Mouse (Mus musculus) left cerebral cortex, adult 8-10 months (tissue): Measurements from ENCODE around the gene Rps21. TPM values are rescaled to one million over a fixed set of nuclear protein-coding genes. Genes with fewer than 3 reads are reported as not detected.
"Not testable (repeated sequence)": the region's sequence is repeated elsewhere in the genome, so short reads cannot be mapped to it uniquely, and the experiment has no call there.

Experiments used
- DNase-seq, 2 experiments: peaks; one replicate each; pipeline ENCODE4 v3.0.0; 2022; ENCODE audit warnings: low spot score in 2 of 2
- total RNA-seq, 4 experiments: library from RNA; stranded (reverse); gene quantifications; 2 replicates each; pipeline ENCODE4 v1.2.4; 2022

Gene Rps21
- total RNA-seq, 4 experiments from 2014 or later, result 616 to 845 (median 743) TPM

DNA sequence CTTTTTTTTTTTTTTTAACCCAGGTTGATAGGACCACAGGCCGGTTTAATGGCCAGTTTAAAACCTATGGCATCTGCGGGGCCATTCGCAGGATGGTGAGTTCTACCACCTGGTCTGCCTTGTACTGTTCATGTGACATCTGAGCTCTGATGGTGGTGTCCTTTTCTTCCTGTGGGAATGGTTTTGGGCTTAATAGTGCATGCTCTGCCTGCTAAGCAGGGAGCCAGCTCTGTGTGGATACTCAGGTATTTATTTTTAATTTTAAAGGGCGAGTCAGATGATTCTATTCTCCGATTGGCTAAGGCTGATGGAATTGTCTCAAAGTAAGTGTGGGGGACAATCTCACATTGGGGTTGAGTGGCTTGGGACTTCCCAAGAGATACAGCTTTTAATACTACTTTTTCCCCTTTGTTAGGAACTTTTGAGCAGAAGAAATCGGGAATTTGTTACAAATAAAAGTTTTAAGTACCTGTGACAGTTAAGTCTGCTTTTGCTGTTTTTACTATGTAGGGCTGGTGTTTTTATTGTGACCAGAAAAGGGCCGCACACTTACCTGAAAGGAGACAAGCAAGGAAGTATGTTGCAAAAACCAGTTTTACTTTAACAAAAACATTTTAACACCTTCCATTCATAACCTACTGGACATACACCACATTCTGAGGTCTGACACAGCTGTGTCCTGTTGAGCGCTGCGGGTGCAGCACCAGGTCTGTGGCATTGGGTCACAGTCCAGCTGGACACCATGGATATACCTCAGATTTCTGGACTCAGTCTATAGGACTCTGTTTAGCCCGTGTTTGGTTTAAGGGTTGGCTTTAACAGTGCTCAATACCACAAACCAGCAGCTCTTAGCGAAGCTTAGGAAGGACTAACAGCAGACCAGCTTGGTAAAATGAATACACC lies 1.0 kb downstream of the Rps21 start:
- no peak for DNase-seq

DNA sequence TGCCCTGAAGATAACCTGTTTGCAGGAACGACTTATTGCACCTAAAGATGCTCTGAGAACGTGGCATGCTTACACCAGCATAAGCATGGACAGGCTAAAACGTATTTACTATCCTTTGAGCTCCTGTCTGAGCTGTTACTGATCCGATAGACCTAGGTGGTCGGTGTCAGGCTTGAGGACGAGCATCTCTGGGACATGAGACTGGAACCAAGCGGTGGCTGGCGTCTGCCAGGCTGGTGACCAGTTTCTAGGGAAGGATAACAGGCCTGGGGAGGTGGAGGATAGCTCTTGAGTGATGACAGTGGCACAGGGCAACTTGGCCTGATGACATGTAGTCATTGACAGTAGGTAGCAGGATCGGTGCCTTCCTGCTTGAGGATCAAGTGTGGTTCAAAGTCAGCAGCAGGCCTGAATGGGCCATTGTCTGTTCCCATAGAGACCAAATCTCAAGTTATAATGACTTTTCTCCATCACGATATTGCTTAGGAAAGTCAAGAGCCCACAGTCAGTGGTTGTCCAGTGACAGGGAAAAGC lies 1.8 kb downstream of the Rps21 start:
- DNase-seq, result not testable (repeated sequence)

DNA sequence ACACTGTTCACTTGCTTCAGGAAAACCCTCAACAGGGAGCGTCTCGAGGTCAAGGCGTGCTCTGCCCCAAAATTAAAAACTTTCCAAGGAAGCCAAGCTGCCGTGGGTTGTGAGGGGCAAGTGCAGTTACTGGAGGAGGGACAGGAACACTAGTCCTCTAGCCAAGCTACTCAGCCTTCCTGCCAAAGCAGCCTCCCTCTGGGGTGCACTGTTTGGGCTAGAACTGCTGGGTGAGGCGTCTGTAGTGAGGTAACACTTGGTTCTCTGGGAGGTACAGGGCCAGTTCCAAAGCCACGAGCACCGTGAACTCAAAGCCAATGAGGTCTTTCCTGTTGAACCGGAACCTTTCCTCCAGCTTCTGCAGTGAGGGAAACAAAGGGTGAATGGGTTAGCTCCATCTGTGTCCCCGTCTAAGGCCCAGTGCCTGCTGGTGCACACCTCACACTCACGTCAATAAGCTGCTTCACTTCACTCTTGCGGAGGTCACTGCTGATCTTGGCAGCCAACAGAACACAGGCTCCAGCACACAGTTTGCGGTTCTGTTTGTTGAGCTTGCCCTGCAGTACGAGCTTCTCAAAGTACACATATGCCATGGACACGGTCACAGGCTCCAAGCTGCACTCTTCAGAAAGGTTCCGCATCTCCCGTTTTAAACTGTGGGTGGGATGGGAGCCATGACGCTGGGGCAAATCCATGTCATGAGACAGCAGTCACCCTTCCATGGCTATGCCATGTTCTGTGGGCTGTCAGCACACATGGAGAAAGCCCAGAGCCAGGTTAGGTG lies 2.8 kb downstream of the Rps21 start:
- DNase-seq, result not testable (repeated sequence)

DNA sequence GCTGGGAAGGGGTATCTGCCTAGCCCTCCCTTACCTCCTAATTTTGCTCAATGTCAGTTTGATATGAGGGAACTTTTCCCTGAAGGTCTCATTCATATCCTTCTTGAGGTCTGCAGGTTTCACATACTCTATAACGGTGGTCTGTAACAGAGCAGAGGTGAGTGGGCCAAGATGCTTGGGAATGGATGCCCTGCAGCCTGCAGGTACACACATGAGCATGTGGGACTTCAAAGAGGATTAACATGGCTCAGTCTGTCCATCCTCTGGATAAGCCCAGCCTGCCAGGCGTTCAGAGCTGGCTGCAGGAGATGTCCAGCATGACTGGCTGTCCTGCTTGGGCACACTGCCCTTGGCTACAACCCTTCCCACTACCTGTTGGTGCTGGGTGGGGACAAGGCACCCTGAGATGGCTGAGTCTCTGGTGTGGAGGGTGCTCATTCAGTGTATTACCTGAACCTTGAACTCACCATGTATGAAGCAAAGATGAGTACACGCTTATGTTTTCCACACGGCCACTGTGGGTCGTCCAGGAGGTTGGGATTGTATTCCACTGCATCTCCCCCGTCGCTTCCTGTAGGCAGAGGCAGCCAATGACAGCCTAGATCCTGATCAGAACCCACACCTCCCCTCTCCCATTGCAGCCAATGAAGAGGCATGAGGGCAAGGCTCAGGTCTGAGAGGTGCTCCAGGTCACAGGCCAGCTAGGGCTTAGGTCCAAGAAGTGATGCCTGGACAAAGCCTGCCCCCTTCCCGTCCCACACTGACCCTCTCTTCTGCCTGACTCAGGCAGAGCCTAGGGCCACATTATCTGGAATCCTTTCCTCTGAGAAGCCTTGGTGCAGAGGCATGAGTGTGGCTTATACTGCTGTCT lies 3.7 kb downstream of the Rps21 start:
- no peak for DNase-seq

DNA sequence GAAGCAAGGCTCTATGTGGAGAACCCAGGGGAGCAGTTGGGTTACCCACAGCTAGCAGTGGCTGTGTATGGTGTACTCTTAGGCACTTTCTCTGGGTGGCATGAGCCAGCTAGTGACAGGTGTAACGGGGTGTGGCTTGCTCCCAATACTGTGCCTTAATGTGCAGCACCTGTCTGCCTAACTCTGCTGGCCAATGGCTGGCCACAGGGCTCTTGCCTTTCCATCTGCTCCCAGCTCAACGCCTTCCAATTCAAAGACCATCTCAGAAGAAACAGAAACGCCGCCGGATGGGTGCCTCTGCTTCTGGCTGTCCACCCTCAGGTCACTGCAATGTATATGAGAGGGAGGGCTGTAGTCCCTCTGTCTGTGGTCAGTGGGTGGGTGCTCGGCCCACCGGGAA lies 4.7 kb downstream of the Rps21 start:
- DNase-seq, result no peak

DNA sequence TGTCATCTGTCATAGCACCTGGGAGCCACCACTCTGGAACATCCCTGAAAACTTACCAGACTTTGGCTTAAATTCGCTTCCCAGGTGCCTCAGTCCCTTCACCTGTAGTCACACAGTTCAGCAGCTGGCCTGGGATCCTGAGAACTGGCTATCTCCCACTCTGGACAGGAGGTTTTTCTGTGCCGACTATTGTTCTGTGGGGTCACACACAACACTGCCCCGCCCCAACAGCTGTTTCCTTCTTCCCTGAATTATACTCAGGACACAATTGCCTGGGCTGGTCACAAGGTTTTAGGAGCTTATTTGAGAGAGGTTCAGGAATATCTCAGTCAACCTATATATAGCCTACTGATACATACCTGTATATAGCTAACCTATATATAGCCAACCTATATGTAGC lies 5.3 kb downstream of the Rps21 start:
- DNase-seq, result no peak

DNA sequence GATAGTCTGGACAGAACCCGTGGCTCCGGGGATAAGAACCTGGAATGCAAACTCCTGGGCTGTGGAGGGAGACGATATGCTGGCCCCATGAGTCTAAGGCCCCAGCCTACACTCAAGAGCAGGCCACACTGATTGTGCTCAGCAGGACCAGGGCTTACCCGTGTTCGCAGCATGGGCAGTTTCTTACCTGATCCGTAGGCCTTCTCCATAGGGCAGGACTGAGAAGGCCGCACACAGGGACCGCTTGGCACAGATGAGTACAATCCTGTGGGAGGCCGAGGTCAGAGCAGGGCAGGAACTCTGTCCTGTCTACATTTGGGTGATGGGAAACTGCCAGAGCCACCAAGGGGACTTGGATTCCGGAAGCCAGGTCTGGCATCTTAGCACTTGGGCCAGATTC lies 5.7 kb downstream of the Rps21 start:
- DNase-seq, result no peak

DNA sequence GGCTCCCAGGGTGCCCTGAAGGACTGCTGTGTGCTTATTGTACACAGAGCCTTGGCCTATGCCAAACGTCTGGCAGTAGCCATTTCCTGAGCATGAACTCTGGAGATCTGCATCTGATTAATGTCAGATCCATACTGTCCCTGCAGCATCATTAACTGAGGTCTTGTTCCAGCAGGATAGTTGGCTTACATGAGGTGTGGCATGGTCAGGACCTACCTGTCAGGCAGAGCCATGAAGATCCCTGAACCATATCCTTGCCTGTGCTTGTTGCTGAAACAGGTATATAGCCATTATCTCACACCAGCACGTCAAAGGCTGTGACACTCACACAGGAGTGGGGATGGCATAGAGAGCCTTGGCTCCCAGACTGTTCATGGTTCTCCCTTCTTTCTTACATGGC lies 10.8 kb downstream of the Rps21 start:
- DNase-seq, result no peak

DNA sequence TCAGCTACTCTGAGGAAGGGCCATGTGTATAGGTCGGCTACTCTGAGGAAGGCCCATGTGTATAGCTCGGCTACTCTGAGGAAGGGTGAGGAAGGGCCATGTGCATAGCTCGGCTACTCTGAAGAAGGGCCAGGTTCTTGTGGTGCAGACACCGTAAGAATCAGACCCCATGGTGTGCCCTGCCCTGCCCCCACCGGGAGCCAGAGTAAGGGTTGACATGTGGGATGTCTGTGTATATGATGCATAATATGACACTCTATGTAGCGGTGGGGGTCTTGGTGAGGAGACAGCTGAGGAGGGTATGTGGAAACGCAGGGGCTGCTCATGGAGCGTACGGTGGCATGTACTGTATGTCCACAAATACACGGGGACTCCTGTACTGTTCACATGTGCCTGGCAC lies 12.2 kb downstream of the Rps21 start:
- DNase-seq, result no peak

DNA sequence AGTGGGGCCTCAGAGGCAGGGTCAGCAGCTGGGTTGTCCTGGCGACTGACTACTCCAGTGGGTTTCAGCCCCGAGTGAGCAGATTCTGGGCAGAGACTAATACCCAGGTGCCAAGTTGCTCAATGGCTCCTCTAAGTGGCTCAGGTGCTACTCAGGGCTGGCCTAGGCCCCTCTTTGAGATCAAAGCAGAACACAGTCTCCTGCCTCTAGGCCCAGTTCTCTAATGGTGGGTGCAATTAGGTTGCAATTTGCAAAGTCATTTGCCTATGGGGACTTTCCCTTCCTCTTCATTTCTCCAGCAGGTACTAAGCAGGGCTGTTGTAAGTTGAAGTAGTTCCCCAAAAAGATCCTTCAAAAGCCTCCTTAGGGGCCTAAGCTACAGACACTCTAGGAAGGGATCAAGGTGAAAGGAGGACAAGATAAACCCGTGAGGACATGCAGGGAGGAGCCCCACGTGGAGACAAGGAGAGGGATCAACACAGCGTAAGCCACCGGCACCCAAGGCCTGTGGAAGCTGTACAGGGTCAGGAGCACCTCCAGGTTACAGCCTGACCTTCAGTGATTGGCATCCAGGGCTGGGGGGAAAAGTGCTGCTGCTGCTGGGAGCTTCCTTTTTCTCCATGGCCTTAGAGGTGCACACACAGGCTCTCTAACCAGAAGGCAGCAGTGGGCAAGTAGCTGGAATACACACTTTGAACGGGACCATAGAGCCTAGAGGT lies 13.5 kb downstream of the Rps21 start:
- DNase-seq, result no peak

DNA sequence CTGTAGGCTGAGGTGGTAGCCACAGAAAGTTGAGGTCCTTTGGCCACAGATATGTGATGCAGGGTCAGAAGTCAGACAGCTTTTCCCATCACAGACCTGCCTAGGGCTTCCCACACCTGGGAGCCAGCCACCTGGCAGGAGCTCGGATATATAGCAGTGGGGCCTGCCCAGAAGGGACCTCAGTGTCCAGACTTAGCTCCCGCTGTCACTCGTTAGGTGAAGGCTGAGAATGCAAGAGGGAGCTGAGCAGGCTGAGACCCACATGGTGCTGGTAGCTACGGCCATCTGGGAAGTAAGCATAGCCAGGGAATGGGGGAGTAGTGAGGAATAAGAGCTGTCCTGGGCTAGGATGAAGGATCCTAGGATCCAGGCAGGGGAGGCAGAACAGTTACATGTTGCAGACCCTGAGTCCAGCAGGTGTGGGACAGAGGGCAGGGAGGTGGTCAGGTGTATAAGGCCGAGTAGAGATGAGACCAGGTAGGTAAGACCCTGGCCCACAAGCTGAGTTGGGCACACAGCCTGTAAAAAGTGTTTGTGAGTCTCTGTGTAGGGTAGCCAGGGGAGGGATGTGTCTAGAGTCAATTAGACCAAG lies 14.7 kb downstream of the Rps21 start:
- no peak for DNase-seq

DNA sequence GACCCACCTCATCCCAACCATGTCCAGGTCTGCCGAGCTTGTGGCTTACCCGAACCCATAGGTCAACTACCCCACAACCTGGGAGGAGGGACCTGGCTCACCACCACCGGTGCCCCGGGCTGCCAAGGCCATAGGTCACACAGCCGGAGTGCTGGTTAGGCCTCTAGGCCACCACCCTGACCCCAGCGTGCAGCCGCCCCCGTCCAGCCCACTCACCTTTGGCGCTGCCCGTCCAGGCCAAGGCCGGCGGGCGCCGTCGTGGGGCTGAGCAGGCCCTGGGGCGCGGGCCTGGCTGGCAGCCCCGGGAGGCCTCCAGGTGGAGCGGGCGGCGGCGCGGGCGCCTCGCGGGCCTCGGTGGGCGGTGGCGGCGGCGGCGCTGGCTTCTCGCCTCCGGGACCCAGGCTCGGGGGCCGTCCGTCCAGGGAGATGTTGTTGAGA lies 15.7 kb downstream of the Rps21 start:
- DNase-seq, result no peak

DNA sequence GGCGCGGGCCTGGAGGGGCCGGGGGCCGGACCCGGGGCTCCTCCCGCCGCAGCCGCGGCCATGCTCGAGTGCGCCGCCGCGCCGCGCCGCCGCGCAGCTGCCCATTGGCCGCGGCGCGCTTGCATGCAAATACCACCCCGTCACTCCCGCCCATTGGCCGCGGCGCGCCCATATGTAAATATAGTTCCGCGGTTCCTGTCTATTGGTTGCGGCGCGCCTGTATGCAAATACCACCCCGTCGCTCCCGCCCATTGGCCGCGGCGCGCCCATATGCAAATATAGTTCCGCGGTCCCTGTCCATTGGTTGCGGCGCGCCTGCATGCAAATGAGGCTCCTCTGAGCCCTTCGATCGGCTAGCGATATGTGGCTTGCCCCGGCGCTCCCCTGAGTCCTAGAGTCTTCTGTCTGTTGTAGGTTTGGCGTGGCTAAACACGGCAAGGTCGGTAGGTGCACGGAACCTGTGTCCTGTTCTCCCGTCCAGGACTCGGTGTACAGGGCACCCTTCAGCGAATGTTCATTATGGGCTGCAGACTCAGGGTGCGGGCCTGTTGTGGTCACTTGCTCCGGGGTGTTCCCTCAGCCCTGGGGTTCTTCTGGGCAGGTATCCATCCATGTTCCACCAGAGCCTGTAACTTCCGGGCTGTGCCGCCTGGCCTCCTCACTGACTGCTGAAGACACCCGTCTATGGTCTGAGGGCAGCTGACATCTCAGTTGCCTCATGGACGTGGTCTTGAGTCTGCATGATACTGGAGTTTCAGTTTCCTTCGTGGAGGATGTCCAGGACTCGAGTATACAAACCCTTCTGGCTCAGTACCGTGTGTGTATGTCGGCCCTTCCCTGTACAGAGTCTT lies 16.4 kb downstream of the Rps21 start, which contains the start of gene Cables2:
TSS of gene Cables2 (minus strand) at position 103 of the 851 bp plus-strand sequence.
- DNase-seq, result peak; percentile 72 to 94

DNA sequence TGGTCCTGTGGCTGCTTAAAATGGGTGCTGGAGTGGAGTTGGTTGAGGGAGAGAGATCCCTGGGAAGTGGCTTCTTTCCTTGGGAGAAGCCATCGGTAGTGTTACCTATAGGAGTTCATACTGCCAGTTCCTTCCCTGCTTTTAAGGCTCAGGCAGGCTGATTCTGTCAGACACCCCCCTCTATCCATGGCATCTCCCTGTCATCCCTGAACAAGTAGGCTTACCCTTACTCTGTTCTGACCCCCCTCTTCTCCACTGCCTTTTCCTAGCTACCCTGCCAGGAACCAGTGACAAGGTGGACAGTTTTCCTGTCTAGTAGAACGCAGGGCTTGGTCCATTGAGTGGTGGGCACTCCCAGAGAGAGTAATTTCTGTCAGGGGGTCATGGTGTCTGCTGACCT lies 17.3 kb downstream of the Rps21 start:
- no peak for DNase-seq

DNA sequence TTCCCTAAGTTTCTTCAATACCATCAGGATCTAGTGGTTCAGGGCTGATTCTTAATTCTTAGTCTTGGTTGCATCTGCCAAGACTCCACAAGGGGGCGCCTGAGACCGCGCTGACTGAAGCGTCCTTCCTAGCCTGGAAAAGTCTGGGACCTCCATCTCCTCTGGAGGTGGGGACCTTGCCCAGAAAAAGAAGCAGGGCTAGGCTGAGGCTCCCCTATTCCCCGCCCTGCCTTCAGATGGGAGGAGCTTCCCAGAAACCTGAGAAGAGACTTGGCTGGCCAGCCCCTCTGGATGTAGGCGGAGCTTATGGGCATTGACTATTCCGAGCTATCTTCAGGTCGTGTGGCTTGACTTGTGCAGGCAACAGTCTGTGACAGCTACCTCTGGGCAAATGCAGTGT lies 18.7 kb downstream of the Rps21 start:
- DNase-seq, result peak in 1 of 2 experiments; percentile 69

DNA sequence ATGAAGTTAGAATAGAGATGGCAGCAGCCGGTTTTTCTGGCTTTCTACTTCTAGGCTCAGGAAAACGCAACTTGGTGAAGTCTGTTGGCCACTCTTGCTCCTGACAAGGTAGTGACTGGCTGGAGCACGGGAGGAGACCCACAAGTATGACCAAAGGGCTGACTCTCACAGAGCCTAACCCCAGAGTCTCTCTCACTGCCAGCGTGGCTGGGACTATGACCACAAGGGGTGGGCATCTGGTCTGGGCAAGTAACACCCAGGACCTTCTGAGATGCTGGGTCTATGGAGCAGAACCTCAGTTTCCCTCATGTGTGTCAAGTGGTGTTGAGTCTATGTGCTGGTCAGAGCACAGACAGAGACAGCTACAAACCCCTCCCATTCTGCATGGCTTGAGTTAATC lies 19.2 kb downstream of the Rps21 start:
- DNase-seq, result no peak

DNA sequence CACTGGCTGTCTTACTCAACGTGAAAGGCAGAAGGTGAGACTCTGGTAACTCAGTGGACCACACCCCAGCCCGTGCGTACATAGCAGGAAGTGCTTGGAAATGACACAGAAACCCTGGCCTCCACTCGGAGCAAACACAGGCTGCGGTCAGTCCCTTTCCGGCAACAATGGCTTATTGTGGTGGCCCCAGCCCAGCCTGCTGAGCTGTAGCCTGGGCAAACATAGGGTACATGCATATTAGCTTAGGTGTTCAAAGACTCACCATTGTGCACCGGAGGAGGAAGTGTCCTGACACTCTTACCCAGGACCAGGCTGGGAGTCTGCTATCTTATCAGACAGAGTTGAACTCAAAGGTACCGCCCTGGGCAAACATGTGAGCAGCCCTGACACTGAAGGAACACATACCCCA lies 19.7 kb downstream of the Rps21 start:
- no peak for DNase-seq

DNA sequence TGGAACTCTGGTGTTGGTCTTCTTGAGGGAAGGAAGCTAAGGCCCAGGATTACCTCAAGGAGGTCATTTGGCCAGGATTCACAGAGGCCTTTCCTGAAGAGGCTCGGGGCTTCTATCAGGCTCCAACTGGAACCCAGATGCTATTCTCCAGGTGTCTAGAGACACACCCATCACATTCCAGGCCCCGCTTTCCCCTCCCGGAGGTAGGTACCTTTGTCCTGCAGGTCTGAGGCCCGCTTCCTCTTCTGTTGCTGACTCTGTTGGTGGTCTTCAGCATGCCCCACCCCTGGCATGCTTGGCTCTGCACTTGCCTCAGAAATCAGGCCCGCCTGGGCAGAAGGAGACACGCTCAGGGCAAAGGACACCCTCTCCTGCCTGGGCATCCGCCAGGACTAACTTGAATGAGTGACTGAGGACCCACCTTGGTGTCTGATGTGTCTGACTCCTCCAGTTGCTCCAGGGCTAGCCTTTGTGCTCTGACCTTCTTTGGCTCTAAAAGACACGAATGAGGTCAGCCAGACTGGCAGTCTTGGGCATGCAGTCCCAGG lies 20.7 kb downstream of the Rps21 start:
- no peak for DNase-seq

DNA sequence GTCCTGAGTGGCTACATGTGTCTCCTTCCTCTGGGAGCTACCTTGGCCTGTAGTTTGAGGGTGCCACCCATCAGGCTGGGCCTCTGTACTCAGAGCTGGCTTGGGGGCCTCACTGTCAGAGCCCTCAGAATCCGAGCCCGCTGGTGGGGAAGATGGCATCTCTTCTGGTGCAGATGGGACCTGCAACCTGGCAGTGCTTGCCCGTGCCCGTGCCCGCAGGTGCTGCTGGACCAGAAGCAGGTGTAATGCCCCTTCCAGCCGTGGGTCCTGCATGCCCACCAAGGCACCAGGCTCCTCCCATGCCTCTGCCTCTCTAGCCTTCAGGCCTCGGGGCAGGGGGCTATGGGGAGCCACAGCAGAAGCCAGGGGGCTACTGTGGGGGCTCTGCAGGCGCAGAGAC lies 22.1 kb downstream of the Rps21 start:
- no peak for DNase-seq
